8 mouse cellular contexts compared by ENCODE assay signal in genomic region chr11:99985291-99986092, GRCm38 (mm10). TPM values are rescaled to one million over a fixed set of nuclear protein-coding genes. Genes with fewer than 3 reads are reported as not detected.
A peak's percentile ranks its signal among the peaks of the same experiment; 100 is the strongest.
DNase-seq lines count a peak whose midpoint lies in the region; ATAC-seq lines count a peak whose summit lies in the region.
"Had no signal": no experiment of that assay in that cellular context is flagged by ENCODE, and none has a peak within 500 bp of the region (broad histone marks: within the 10 kb centered on the region; RNA-seq: fewer than 3 reads in every experiment).

No protein-coding gene starts in this region.

- DNase-seq in neural tube, embryonic 10.5 days (ENCODE audit: extremely low spot score, low spot score) = no peak
- DNase-seq in cerebellum, postnatal 25 days = peak; percentile 84 to 86
- DNase-seq in layer of hippocampus, adult 9-11 months = peak; percentile 68
- DNase-seq in right cerebral cortex, postnatal 25 days = peak; percentile 48
- DNase-seq in spleen, postnatal 14 days (ENCODE audit: low spot score in 2 of 2) = no peak
- DNase-seq in spleen, postnatal 4 days (ENCODE audit: low spot score in 2 of 2) = no peak
- DNase-seq: lung, embryonic 14.5 days had no signal

- peaks cover 6% of the 10 kb centered on the region; the same call in 1 of the 2 replicates for H3K4me1 ChIP-seq in neural tube, embryonic 13.5 days (replicated peaks)

- H3K27me3 ChIP-seq in neural tube, embryonic 13.5 days = no peaks in the 10 kb centered on the region

- no peaks in the 10 kb centered on the region for H3K9me3 ChIP-seq in neural tube, embryonic 13.5 days

- WGBS in neural tube, embryonic 13.5 days = 75% methylated on average over 20 of the region's 20 CpGs

- H3K9ac ChIP-seq in neural tube, embryonic 13.5 days = no peak overlapping the region
- H3K9ac ChIP-seq: lung, embryonic 14.5 days had no signal

- 0 out of 2 replicates have a peak overlapping the region, but pooled peaks have one; percentile 38 for H3K27ac ChIP-seq in neural tube, embryonic 13.5 days (replicated peaks)

- peak; percentile 91 for ATAC-seq in neural tube, embryonic 13.5 days (ENCODE audit: low read depth)

- 0 out of 2 replicates have a peak overlapping the region, but pooled peaks have one; percentile 7 for H3K4me2 ChIP-seq in neural tube, embryonic 13.5 days
- H3K4me2 ChIP-seq: lung, embryonic 14.5 days had no signal

- no peaks in the 10 kb centered on the region for H3K36me3 ChIP-seq in neural tube, embryonic 13.5 days

- H3K4me3 ChIP-seq in neural tube, embryonic 13.5 days = no peak overlapping the region

RNA-seq across cellular contexts. Expression of gene Krtap16-1, which starts 0.9 kb away (rescaled TPM):
- polyA plus RNA-seq in neural tube, embryonic 13.5 days (2015; fragmentation: Nextera tagmentation; extraction: Ambion mirVana) = not detected in 2 replicates
- polyA plus RNA-seq: lung, embryonic 14.5 days had no signal

RNA-seq across cellular contexts. Expression of gene Krtap29-1, which starts 6.6 kb away (rescaled TPM):
- not detected in 2 replicates for polyA plus RNA-seq in neural tube, embryonic 13.5 days (2015; fragmentation: Nextera tagmentation; extraction: Ambion mirVana)
- polyA plus RNA-seq: lung, embryonic 14.5 days had no signal

RNA-seq across cellular contexts. Expression of gene Krtap17-1, which starts 8.3 kb away (rescaled TPM):
- polyA plus RNA-seq in neural tube, embryonic 13.5 days (2015; fragmentation: Nextera tagmentation; extraction: Ambion mirVana) = 0.55 TPM in 1 of 2 replicates, not detected in the other

RNA-seq across cellular contexts. Expression of gene Krt33a, which starts 30.5 kb away (rescaled TPM):
- polyA plus RNA-seq in neural tube, embryonic 13.5 days (2015; fragmentation: Nextera tagmentation; extraction: Ambion mirVana) = not detected in 2 replicates
- polyA plus RNA-seq: lung, embryonic 14.5 days had no signal

RNA-seq across cellular contexts. Expression of gene Krtap9-5, which starts 37.2 kb away (rescaled TPM):
- not detected in 2 replicates for polyA plus RNA-seq in neural tube, embryonic 13.5 days (2015; fragmentation: Nextera tagmentation; extraction: Ambion mirVana)
- polyA plus RNA-seq: lung, embryonic 14.5 days had no signal

Comparison
In these comparisons a context has a peak if more than half of its experiments do, and no peak if none do; other contexts are left out.
1. DNase-seq: peak in cerebellum, postnatal 25 days (2 of 2), layer of hippocampus, adult 9-11 months (single experiment) and right cerebral cortex, postnatal 25 days (single experiment); none in neural tube, embryonic 10.5 days (single experiment), spleen, postnatal 14 days (0 of 2) and spleen, postnatal 4 days (0 of 2).